Mouse (Mus musculus) thymus, adult 2 months (tissue): ENCODE data around the gene Aff3.

Experiments
- CTCF ChIP-seq: fragments of 200-500 bp; IDR thresholded peaks from 2 replicates; pipeline ENCODE4 v1.5.1; 2012; ENCODE audit warnings: mild to moderate bottlenecking, control low read depth, low read length, moderate library complexity, borderline replicate concordance; ENCODE audit not compliant: control insufficient read depth, poor library complexity, insufficient read depth; ENCODE audit errors: extremely low read depth
- POLR2A ChIP-seq: fragments of 200-500 bp; IDR thresholded peaks from 2 replicates; pipeline ENCODE4 v1.6.1; 2012; ENCODE audit warnings: mild to moderate bottlenecking, low read length, control low read depth, moderate library complexity; ENCODE audit not compliant: control insufficient read depth, poor library complexity, insufficient read depth; ENCODE audit errors: extremely low read depth

GRCm38 (mm10) chr1:38550579-38550978 lies 114.2 kb downstream of the Aff3 start:
- TF ChIP-seq CTCF (no peak), POLR2A (no peak)
